Mouse (Mus musculus) brain, adult 2 months (tissue): ENCODE measurements around the gene Rhbg.
"Not testable (repeated sequence)": the region's sequence is repeated elsewhere in the genome, so short reads cannot be mapped to it uniquely, and the experiment has no call there.

Experiments
- DNase-seq: peaks from one replicate; pipeline ENCODE4 v3.0.0; 2011; ENCODE audit warnings: low read depth, low spot score

The Rhbg gene

GRCm38 (mm10) chr3:88254268-88254926, at the start of gene Rhbg:
TSS of gene Rhbg (minus strand) at chr3:88254709.
- peak; percentile 35 for DNase-seq

GRCm38 (mm10) chr3:88299172-88299571, 44.7 kb upstream of the Rhbg start:
- DNase-seq, result no peak

- peak; percentile 83 for DNase-seq
Measured at GRCm38 (mm10) chr3:88297321-88297851, 42.9 kb upstream of the Rhbg start.

- peak; percentile 100 for DNase-seq
Measured at GRCm38 (mm10) chr3:88296561-88297318, 42.2 kb upstream of the Rhbg start, which contains the start of the genes Tsacc and Cct3. TSS of gene Tsacc (minus strand) at chr3:88296999. TSS of gene Cct3 (plus strand) at chr3:88297116.

- no peak for DNase-seq
Measured at GRCm38 (mm10) chr3:88296110-88296560, 41.6 kb upstream of the Rhbg start.

- DNase-seq, result not testable (repeated sequence)
Measured at GRCm38 (mm10) chr3:88295272-88295671, 40.8 kb upstream of the Rhbg start.

- DNase-seq, result peak; percentile 16
Measured at GRCm38 (mm10) chr3:88291970-88292369, 37.5 kb upstream of the Rhbg start.

- DNase-seq, result not testable (repeated sequence)
Measured at GRCm38 (mm10) chr3:88288133-88288713, 33.7 kb upstream of the Rhbg start.

GRCm38 (mm10) chr3:88287110-88287509, 32.6 kb upstream of the Rhbg start, which contains the start of gene Gm38392:
TSS of gene Gm38392 (minus strand) at chr3:88287210.
- DNase-seq, result no peak

GRCm38 (mm10) chr3:88285565-88285895, 31.0 kb upstream of the Rhbg start:
- not testable (repeated sequence) for DNase-seq

- not testable (repeated sequence) for DNase-seq
Measured at GRCm38 (mm10) chr3:88284815-88285564, 30.5 kb upstream of the Rhbg start.

- not testable (repeated sequence) for DNase-seq
Measured at GRCm38 (mm10) chr3:88281141-88281916, 26.8 kb upstream of the Rhbg start.

GRCm38 (mm10) chr3:88280035-88280434, 25.5 kb upstream of the Rhbg start:
- DNase-seq, result no peak

- peak; percentile 61 for DNase-seq
Measured at GRCm38 (mm10) chr3:88276529-88277143, 22.1 kb upstream of the Rhbg start.

- DNase-seq, result no peak
Measured at GRCm38 (mm10) chr3:88276121-88276520, 21.6 kb upstream of the Rhbg start.

- DNase-seq, result no peak
Measured at GRCm38 (mm10) chr3:88274002-88274401, 19.5 kb upstream of the Rhbg start.

- DNase-seq, result no peak
Measured at GRCm38 (mm10) chr3:88271859-88272258, 17.4 kb upstream of the Rhbg start.

- DNase-seq, result not testable (repeated sequence)
Measured at GRCm38 (mm10) chr3:88271298-88271697, 16.8 kb upstream of the Rhbg start.

- no peak for DNase-seq
Measured at GRCm38 (mm10) chr3:88268991-88269390, 14.5 kb upstream of the Rhbg start.

GRCm38 (mm10) chr3:88268014-88268413, 13.5 kb upstream of the Rhbg start:
- not testable (repeated sequence) for DNase-seq
